Mouse (Mus musculus): ENCODE data around the gene Vsig10.

DNA sequence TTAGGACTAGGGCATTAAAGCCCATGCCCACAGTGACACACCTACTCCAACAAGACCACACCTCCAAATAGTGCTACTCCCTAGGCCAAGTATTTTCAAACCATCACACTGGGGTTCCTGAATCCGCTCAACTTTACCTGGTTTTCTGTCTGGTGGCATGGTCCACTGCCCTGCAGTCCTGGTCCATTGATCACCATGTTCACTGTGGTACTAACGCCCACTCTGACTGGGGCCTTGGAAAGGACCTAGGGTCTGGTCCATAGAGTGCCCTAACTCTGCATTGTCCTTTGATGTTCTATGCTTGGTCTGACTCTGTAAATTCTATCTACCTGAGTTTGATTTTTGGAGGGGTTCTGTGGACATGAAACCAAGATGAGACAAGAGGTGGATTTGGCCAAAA, 29.0 kb downstream of the Vsig10 start:
- TF ChIP-seq CTCF (conservative IDR thresholded peaks at IDR 0.05; ENCODE audit: insufficient read depth, insufficient read length, low read depth, low read length) (no peak), POLR2A (IDR thresholded peaks at IDR 0.05; ENCODE audit: low read depth, low read length) (no peak)
